Mouse (Mus musculus) lung, postnatal 0 days (tissue): ENCODE results near the gene Fgd2. TPM values are rescaled to one million over a fixed set of nuclear protein-coding genes. Genes with fewer than 3 reads are reported as not detected.

Experiments used
- ATAC-seq: fragments of 200-750 bp; cut with Nextera tagmentation; 2 replicates; pipeline ENCODE4 v1.8.0; 2017; ENCODE audit warnings: moderate library complexity
- DNase-seq: peaks from one replicate; pipeline ENCODE4 v3.0.0-alpha.2; 2016; ENCODE audit warnings: low spot score
- H3K27ac ChIP-seq: fragments of 300-500 bp; sonication (generic); 2 replicates; pipeline ENCODE4 v1.5.1; 2014; ENCODE audit warnings: antibody characterized with exemption, mild to moderate bottlenecking, low read length, mixed read lengths
- H3K27me3 ChIP-seq: fragments of 300-500 bp; sonication (generic); replicated peaks from 2 replicates; pipeline ENCODE4 v1.6.1; 2014; ENCODE audit warnings: low read length, mixed read lengths; ENCODE audit not compliant: insufficient read depth
- H3K36me3 ChIP-seq: fragments of 300-500 bp; sonication (generic); 2 replicates; pipeline ENCODE4 v1.6.1; 2014; ENCODE audit warnings: low read length, mixed read lengths; ENCODE audit not compliant: insufficient read depth
- H3K4me1 ChIP-seq: fragments of 300-500 bp; sonication (generic); 2 replicates; pipeline ENCODE4 v1.6.1; 2014; ENCODE audit warnings: antibody characterized with exemption, low read depth, low read length, mixed read lengths; ENCODE audit not compliant: insufficient read depth
- H3K4me2 ChIP-seq: fragments of 300-500 bp; sonication (generic); replicated peaks from 2 replicates; pipeline ENCODE4 v1.6.1; 2014; ENCODE audit warnings: low read depth, mild to moderate bottlenecking, low read length, moderate library complexity, mixed read lengths
- H3K4me3 ChIP-seq: fragments of 300-500 bp; sonication (generic); 2 replicates; pipeline ENCODE4 v1.5.1; 2014; ENCODE audit warnings: low read depth, low read length
- H3K9ac ChIP-seq: fragments of 300-500 bp; sonication (generic); replicated peaks from 2 replicates; pipeline ENCODE4 v1.6.1; 2014; ENCODE audit warnings: low read depth, mild to moderate bottlenecking
- H3K9me3 ChIP-seq: fragments of 300-500 bp; sonication (generic); 2 replicates; pipeline ENCODE4 v1.6.1; 2016; ENCODE audit warnings: low read length, mixed read lengths
- CTCF ChIP-seq: IDR thresholded peaks from 2 replicates; pipeline ENCODE4 v1.5.1; 2016; ENCODE audit warnings: antibody characterized with exemption, mild to moderate bottlenecking
- EP300 ChIP-seq: IDR thresholded peaks from 2 replicates; pipeline ENCODE4 v1.6.1; 2016; ENCODE audit warnings: antibody characterized with exemption, mild to moderate bottlenecking, control low read depth
- WGBS: fragments of 180-500 bp; shearing (Covaris S2); extraction: QIAGEN DNeasy Blood & Tissue Kit; methylation state at CpG from one replicate; pipeline ENCODE4 v1.1.7; 2014; 5-methylcytosine and 5-hydroxymethylcytosine counted together
- polyA plus RNA-seq: library from polyadenylated mRNA; unstranded; fragments of >200 nt; fragmentation: Nextera tagmentation; extraction: Ambion mirVana; gene quantifications from 2 replicates; pipeline ENCODE4 v1.2.1, GENCODE M21; 2015

Fgd2 gene
- polyA plus RNA-seq, 1 experiment from 2014 or later = 11.9 TPM

DNA sequence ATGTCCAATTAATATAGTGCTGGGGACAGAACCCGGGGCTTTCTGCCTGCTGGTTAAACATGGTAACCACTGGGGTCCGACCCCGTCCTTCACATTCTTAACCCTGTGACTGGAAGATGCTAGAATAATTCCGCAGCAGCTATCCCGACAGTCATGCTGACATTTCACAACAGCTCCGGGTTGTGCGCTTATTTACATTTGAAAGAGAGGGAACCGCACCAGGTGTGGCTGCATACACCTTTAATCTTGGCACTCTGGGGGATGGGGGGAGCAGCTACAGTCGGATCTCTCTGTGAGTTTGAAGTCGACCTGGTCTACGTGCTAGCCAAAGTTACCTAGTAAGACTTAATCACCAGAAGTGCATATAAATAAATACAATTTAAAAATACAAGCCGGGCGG is 44.8 kb downstream of the Fgd2 start:
- no peak overlapping the region for H3K4me2 ChIP-seq
- no peaks in the 10 kb centered on the region for H3K27me3 ChIP-seq
- no peaks in the 10 kb centered on the region for H3K9me3 ChIP-seq
- no peak overlapping the region for H3K4me3 ChIP-seq
- no peak for TF ChIP-seq CTCF
- TF ChIP-seq EP300 = no peak
- H3K36me3 ChIP-seq = no peaks in the 10 kb centered on the region
- no peak overlapping the region for H3K27ac ChIP-seq
- DNase-seq (no peak), ATAC-seq (no peak)
- WGBS = 48% methylated on average over 13 of the region's 13 CpGs
- no peaks in the 10 kb centered on the region for H3K4me1 ChIP-seq
- H3K9ac ChIP-seq = no peak overlapping the region

GRCm38 (mm10) chr17:29406077-29406476 is 45.4 kb downstream of the Fgd2 start:
- H3K4me2 ChIP-seq = no peak overlapping the region
- no peaks in the 10 kb centered on the region for H3K36me3 ChIP-seq
- no peak overlapping the region for H3K27ac ChIP-seq
- H3K9me3 ChIP-seq = no peaks in the 10 kb centered on the region
- H3K4me3 ChIP-seq = no peak overlapping the region
- H3K9ac ChIP-seq = no peak overlapping the region
- no peak for DNase-seq
- TF ChIP-seq CTCF (no peak), EP300 (no peak)
- H3K27me3 ChIP-seq = no peaks in the 10 kb centered on the region
- ATAC-seq = no peak
- no peaks in the 10 kb centered on the region for H3K4me1 ChIP-seq
- 70% methylated on average over 6 of the region's 6 CpGs for WGBS

- H3K36me3 ChIP-seq = no peaks in the 10 kb centered on the region
- DNase-seq = no peak
- WGBS = 79% methylated on average over 5 of the region's 5 CpGs
- H3K27ac ChIP-seq = no peak overlapping the region
- H3K4me3 ChIP-seq = no peak overlapping the region
- no peak overlapping the region for H3K4me2 ChIP-seq
- H3K9me3 ChIP-seq = no peaks in the 10 kb centered on the region
- H3K9ac ChIP-seq = no peak overlapping the region
- TF ChIP-seq EP300 = no peak
- TF ChIP-seq CTCF = no peak
- H3K27me3 ChIP-seq = no peaks in the 10 kb centered on the region
- H3K4me1 ChIP-seq = no peaks in the 10 kb centered on the region
- no peak for ATAC-seq
These were observed 46.7 kb downstream of the Fgd2 start for GRCm38 (mm10) chr17:29407405-29407804.

GRCm38 (mm10) chr17:29408364-29408763 is 47.6 kb downstream of the Fgd2 start:
- WGBS = 90% methylated on average over 13 of the region's 13 CpGs
- DNase-seq (no peak), ATAC-seq (no peak)
- H3K9me3 ChIP-seq = no peaks in the 10 kb centered on the region
- H3K4me2 ChIP-seq = no peak overlapping the region
- no peak overlapping the region for H3K27ac ChIP-seq
- no peak for TF ChIP-seq CTCF
- no peaks in the 10 kb centered on the region for H3K36me3 ChIP-seq
- H3K27me3 ChIP-seq = no peaks in the 10 kb centered on the region
- H3K4me1 ChIP-seq = no peaks in the 10 kb centered on the region
- H3K4me3 ChIP-seq = no peak overlapping the region
- H3K9ac ChIP-seq = no peak overlapping the region

DNA sequence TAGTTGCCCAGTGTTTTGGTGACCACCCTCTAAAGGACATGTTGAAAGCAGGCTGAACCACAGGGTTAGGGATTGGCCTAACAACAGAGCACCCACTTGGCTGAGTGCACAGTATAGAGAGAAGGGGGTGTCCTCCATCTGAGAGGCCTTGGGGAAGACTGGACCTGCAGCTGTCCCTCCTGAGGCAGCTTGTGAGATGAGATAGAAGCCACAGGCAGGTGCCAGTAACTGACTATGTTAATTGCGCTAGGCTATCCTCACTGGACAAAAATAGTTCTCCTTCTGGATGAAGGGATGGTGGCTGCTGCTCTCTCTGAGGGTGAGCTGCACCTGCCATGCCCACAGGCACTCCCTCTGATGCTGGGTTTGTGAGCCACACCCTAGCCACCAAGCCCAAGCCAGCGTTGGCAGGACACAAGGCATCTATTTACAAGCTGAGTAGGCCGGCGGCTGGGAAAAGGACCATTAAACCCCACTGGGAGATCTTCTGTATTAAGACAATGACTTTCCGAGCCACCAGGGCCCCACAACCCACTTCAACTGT is 49.2 kb downstream of the Fgd2 start:
- H3K27me3 ChIP-seq = no peaks in the 10 kb centered on the region
- 79% methylated on average over 5 of the region's 5 CpGs for WGBS
- DNase-seq (no peak), ATAC-seq (no peak)
- no peak overlapping the region for H3K9ac ChIP-seq
- no peak overlapping the region for H3K4me3 ChIP-seq
- no peaks in the 10 kb centered on the region for H3K36me3 ChIP-seq
- no peaks in the 10 kb centered on the region for H3K4me1 ChIP-seq
- no peaks in the 10 kb centered on the region for H3K9me3 ChIP-seq
- H3K4me2 ChIP-seq = no peak overlapping the region
- TF ChIP-seq CTCF (no peak), EP300 (no peak)
- no peak overlapping the region for H3K27ac ChIP-seq

DNA sequence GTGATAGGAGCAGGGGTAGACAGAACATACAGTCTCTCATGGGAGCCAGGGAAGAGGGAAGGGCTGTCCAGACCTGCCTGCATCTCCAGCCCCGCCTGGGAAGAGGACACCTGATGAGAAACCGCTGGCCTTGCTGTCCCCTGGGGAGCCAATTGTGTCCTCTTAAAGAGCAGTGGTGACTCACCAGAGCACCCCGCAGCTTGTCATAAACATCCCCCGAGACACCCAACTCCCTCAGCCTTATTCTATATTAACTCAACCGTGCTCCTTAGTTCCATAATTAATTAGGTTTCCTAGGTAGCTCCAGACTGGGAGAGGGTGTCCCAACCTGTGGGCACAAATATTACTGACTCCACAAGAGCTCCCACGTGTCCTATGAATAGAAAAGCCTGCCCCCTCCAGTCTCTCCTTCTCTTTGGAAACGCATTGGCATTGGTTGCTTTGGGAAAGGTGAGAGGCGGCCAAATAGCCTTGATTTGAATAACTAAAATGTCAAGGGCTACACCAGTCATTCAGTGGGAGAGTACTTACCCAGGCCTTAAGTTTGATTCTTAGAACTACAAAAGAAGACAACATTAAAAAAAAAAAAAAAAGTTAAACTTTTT is 51.2 kb downstream of the Fgd2 start:
- WGBS = 60% methylated on average over 7 of the region's 8 CpGs
- TF ChIP-seq EP300 (no peak), CTCF (no peak)
- Histone ChIP-seq H3K36me3 (no peaks in the 10 kb centered on the region), H3K9me3 (no peaks in the 10 kb centered on the region), H3K27ac (no peak overlapping the region), H3K27me3 (no peaks in the 10 kb centered on the region), H3K9ac (no peak overlapping the region), H3K4me3 (no peak overlapping the region), H3K4me1 (no peaks in the 10 kb centered on the region; the same call in 1 of the 2 replicates), H3K4me2 (no peak overlapping the region)
- DNase-seq (no peak), ATAC-seq (no peak)
